Mouse (Mus musculus): ENCODE results near the gene Bcl11b. TPM values are rescaled to one million over a fixed set of nuclear protein-coding genes. Genes with fewer than 3 reads are reported as not detected.

Gene Bcl11b
- polyA plus RNA-seq, 1 experiment from 2014 or later, result 4.6 TPM

GRCm38 (mm10) chr12:107949416-107949815, 54.0 kb downstream of the Bcl11b start:
- Histone ChIP-seq H3K4me1 (replicated peaks; ENCODE audit: control insufficient read depth, insufficient read depth) (peaks cover 7% of the 10 kb centered on the region; the same call in 1 of the 2 replicates), H3K36me3 (ENCODE audit: control insufficient read depth, insufficient read depth, low read length) (no peaks in the 10 kb centered on the region), H3K4me3 (ENCODE audit: low read depth, low read length) (no peak overlapping the region), H3K27ac (replicated peaks) (no peak overlapping the region), H3K27me3 (ENCODE audit: control insufficient read depth, insufficient read depth, low read length) (no peaks in the 10 kb centered on the region), H3K4me2 (replicated peaks; ENCODE audit: low read depth) (no peak overlapping the region), H3K9ac (ENCODE audit: low read length) (no peak overlapping the region), H3K9me3 (ENCODE audit: control insufficient read depth, low read length) (no peaks in the 10 kb centered on the region)
- TF ChIP-seq CTCF (IDR thresholded peaks at IDR 0.05; ENCODE audit: low read depth) (no peak), EP300 (optimal IDR thresholded peaks at IDR 0.05) (no peak)
- DNase-seq (ENCODE audit: low spot score) (no peak), ATAC-seq (ENCODE audit: low FRiP score, low TSS enrichment) (no peak)
- 41% methylated on average over 10 of the region's 10 CpGs for WGBS

GRCm38 (mm10) chr12:107942100-107942499, 61.3 kb downstream of the Bcl11b start:
- WGBS, result 58% methylated on average over 7 of the region's 7 CpGs
- Histone ChIP-seq H3K36me3 (ENCODE audit: control insufficient read depth, insufficient read depth, low read length) (no peaks in the 10 kb centered on the region), H3K4me2 (replicated peaks; ENCODE audit: low read depth) (no peak overlapping the region), H3K27ac (replicated peaks) (no peak overlapping the region), H3K9ac (ENCODE audit: low read length) (no peak overlapping the region), H3K9me3 (ENCODE audit: control insufficient read depth, low read length) (no peaks in the 10 kb centered on the region), H3K27me3 (ENCODE audit: control insufficient read depth, insufficient read depth, low read length) (no peaks in the 10 kb centered on the region), H3K4me1 (replicated peaks; ENCODE audit: control insufficient read depth, insufficient read depth) (no peaks in the 10 kb centered on the region; the same call in 1 of the 2 replicates), H3K4me3 (ENCODE audit: low read depth, low read length) (no peak overlapping the region)
- no peak for ATAC-seq (ENCODE audit: low FRiP score, low TSS enrichment)
- TF ChIP-seq EP300 (optimal IDR thresholded peaks at IDR 0.05) (no peak), CTCF (IDR thresholded peaks at IDR 0.05; ENCODE audit: low read depth) (no peak)
- DNase-seq (ENCODE audit: low spot score), result no peak

GRCm38 (mm10) chr12:107940774-107941173, 62.6 kb downstream of the Bcl11b start:
- Histone ChIP-seq H3K4me2 (replicated peaks; ENCODE audit: low read depth) (no peak overlapping the region), H3K27me3 (ENCODE audit: control insufficient read depth, insufficient read depth, low read length) (no peaks in the 10 kb centered on the region), H3K27ac (replicated peaks) (no peak overlapping the region), H3K36me3 (ENCODE audit: control insufficient read depth, insufficient read depth, low read length) (no peaks in the 10 kb centered on the region), H3K9ac (ENCODE audit: low read length) (no peak overlapping the region), H3K4me3 (ENCODE audit: low read depth, low read length) (no peak overlapping the region), H3K9me3 (ENCODE audit: control insufficient read depth, low read length) (no peaks in the 10 kb centered on the region), H3K4me1 (replicated peaks; ENCODE audit: control insufficient read depth, insufficient read depth) (no peaks in the 10 kb centered on the region; the same call in 1 of the 2 replicates)
- TF ChIP-seq CTCF (IDR thresholded peaks at IDR 0.05; ENCODE audit: low read depth) (no peak), EP300 (optimal IDR thresholded peaks at IDR 0.05) (no peak)
- no peak for ATAC-seq (ENCODE audit: low FRiP score, low TSS enrichment)
- WGBS, result 86% methylated on average over 9 of the region's 9 CpGs
- DNase-seq (ENCODE audit: low spot score), result no peak

- WGBS, result 57% methylated on average over 4 of the region's 4 CpGs
- no peak overlapping the region for H3K4me2 ChIP-seq (replicated peaks; ENCODE audit: low read depth)
- ATAC-seq (ENCODE audit: low FRiP score, low TSS enrichment), result no peak
- no peak overlapping the region for H3K4me3 ChIP-seq (ENCODE audit: low read depth, low read length)
- no peak overlapping the region for H3K9ac ChIP-seq (ENCODE audit: low read length)
- no peaks in the 10 kb centered on the region for H3K36me3 ChIP-seq (ENCODE audit: control insufficient read depth, insufficient read depth, low read length)
- peak; percentile 54 for TF ChIP-seq CTCF (IDR thresholded peaks at IDR 0.05; ENCODE audit: low read depth)
- no peak for TF ChIP-seq EP300 (optimal IDR thresholded peaks at IDR 0.05)
- H3K27ac ChIP-seq (replicated peaks), result no peak overlapping the region
- no peak for DNase-seq (ENCODE audit: low spot score)
- no peaks in the 10 kb centered on the region for H3K27me3 ChIP-seq (ENCODE audit: control insufficient read depth, insufficient read depth, low read length)
- no peaks in the 10 kb centered on the region; the same call in 1 of the 2 replicates for H3K4me1 ChIP-seq (replicated peaks; ENCODE audit: control insufficient read depth, insufficient read depth)
- H3K9me3 ChIP-seq (ENCODE audit: control insufficient read depth, low read length), result no peaks in the 10 kb centered on the region
Measured at GRCm38 (mm10) chr12:107939177-107939576, 64.2 kb downstream of the Bcl11b start.

- no peak overlapping the region for H3K4me2 ChIP-seq (replicated peaks; ENCODE audit: low read depth)
- 69% methylated on average over 5 of the region's 5 CpGs for WGBS
Measured at GRCm38 (mm10) chr12:107936972-107937371, 66.4 kb downstream of the Bcl11b start.

GRCm38 (mm10) chr12:107936406-107936805, 67.0 kb downstream of the Bcl11b start:
- H3K27ac ChIP-seq (replicated peaks), result no peak overlapping the region
- H3K36me3 ChIP-seq (ENCODE audit: control insufficient read depth, insufficient read depth, low read length), result no peaks in the 10 kb centered on the region
- H3K9ac ChIP-seq (ENCODE audit: low read length), result no peak overlapping the region
- WGBS, result 76% methylated on average over 6 of the region's 7 CpGs
- H3K4me3 ChIP-seq (ENCODE audit: low read depth, low read length), result no peak overlapping the region
- ATAC-seq (ENCODE audit: low FRiP score, low TSS enrichment), result no peak
- H3K9me3 ChIP-seq (ENCODE audit: control insufficient read depth, low read length), result no peaks in the 10 kb centered on the region
- DNase-seq (ENCODE audit: low spot score), result no peak
- TF ChIP-seq EP300 (optimal IDR thresholded peaks at IDR 0.05) (no peak), CTCF (IDR thresholded peaks at IDR 0.05; ENCODE audit: low read depth) (no peak)
- no peaks in the 10 kb centered on the region for H3K4me1 ChIP-seq (replicated peaks; ENCODE audit: control insufficient read depth, insufficient read depth)
- no peaks in the 10 kb centered on the region for H3K27me3 ChIP-seq (ENCODE audit: control insufficient read depth, insufficient read depth, low read length)
- no peak overlapping the region for H3K4me2 ChIP-seq (replicated peaks; ENCODE audit: low read depth)

More at GRCm38 (mm10) chr12:107936972-107937371, 66.4 kb downstream of the Bcl11b start:
- DNase-seq (ENCODE audit: low spot score) (no peak), ATAC-seq (ENCODE audit: low FRiP score, low TSS enrichment) (no peak)
- no peaks in the 10 kb centered on the region for H3K36me3 ChIP-seq (ENCODE audit: control insufficient read depth, insufficient read depth, low read length)
- H3K27ac ChIP-seq (replicated peaks), result no peak overlapping the region
- H3K9ac ChIP-seq (ENCODE audit: low read length), result no peak overlapping the region
- H3K4me1 ChIP-seq (replicated peaks; ENCODE audit: control insufficient read depth, insufficient read depth), result no peaks in the 10 kb centered on the region; the same call in 1 of the 2 replicates
- H3K4me3 ChIP-seq (ENCODE audit: low read depth, low read length), result no peak overlapping the region
- no peaks in the 10 kb centered on the region for H3K9me3 ChIP-seq (ENCODE audit: control insufficient read depth, low read length)
- no peak for TF ChIP-seq EP300 (optimal IDR thresholded peaks at IDR 0.05)
- TF ChIP-seq CTCF (IDR thresholded peaks at IDR 0.05; ENCODE audit: low read depth), result no peak
- no peaks in the 10 kb centered on the region for H3K27me3 ChIP-seq (ENCODE audit: control insufficient read depth, insufficient read depth, low read length)

Measured in stomach, postnatal 0 days (tissue).